Mouse (Mus musculus): ENCODE data around the gene Aloxe3. TPM values are rescaled to one million over a fixed set of nuclear protein-coding genes. Genes with fewer than 3 reads are reported as not detected.

The Aloxe3 gene
- polyA plus RNA-seq (2015; fragmentation: Nextera tagmentation; extraction: Ambion mirVana), result 0.06 TPM in 1 of 2 replicates, not detected in the other

- Histone ChIP-seq H3K4me3 (replicated peaks) (peak within 1 kb of the TSS; percentile 72), H3K9me3 (replicated peaks) (no peaks in the 10 kb centered on the region), H3K27ac (peak within 1 kb of the TSS; percentile 53; the same call in 1 of the 2 replicates), H3K9ac (peak within 1 kb of the TSS; percentile 73), H3K27me3 (peaks cover 46% of the 10 kb centered on the region), H3K4me1 (replicated peaks) (peaks cover 47% of the 10 kb centered on the region), H3K36me3 (no peaks in the 10 kb centered on the region), H3K4me2 (peak within 1 kb of the TSS; percentile 94)
- WGBS (ENCODE audit: insufficient replicate concordance), result 8% methylated on average over 3 of the region's 3 CpGs
- ATAC-seq (ENCODE audit: low read depth) (no peak), DNase-seq (no peak)
Observed at GRCm38 (mm10) chr11:69125852-69125918, at the start of gene Aloxe3. Gene Aloxe3 (plus strand): TSS chr11:69125896.

- no peak for ATAC-seq (ENCODE audit: low read depth)
Observed at GRCm38 (mm10) chr11:69076572-69076971, 49.1 kb upstream of the Aloxe3 start.

GRCm38 (mm10) chr11:69077316-69077715 is 48.4 kb upstream of the Aloxe3 start:
- peaks cover 31% of the 10 kb centered on the region for H3K4me1 ChIP-seq (replicated peaks)
- no peaks in the 10 kb centered on the region for H3K9me3 ChIP-seq (replicated peaks)
- H3K4me3 ChIP-seq (replicated peaks), result no peak overlapping the region
- DNase-seq (no peak), ATAC-seq (ENCODE audit: low read depth) (no peak)
- WGBS (ENCODE audit: insufficient replicate concordance), result 83% methylated on average over 9 of the region's 9 CpGs
- no peaks in the 10 kb centered on the region for H3K36me3 ChIP-seq
- H3K27me3 ChIP-seq, result no peaks in the 10 kb centered on the region
- H3K4me2 ChIP-seq, result no peak overlapping the region
- no peak overlapping the region for H3K27ac ChIP-seq
- no peak overlapping the region for H3K9ac ChIP-seq

More at GRCm38 (mm10) chr11:69076572-69076971, 49.1 kb upstream of the Aloxe3 start:
- H3K27me3 ChIP-seq, result no peaks in the 10 kb centered on the region
- H3K4me2 ChIP-seq, result no peak overlapping the region
- DNase-seq, result no peak
- WGBS (ENCODE audit: insufficient replicate concordance), result 67% methylated on average over 5 of the region's 5 CpGs
- peaks cover 39% of the 10 kb centered on the region for H3K4me1 ChIP-seq (replicated peaks)
- no peak overlapping the region for H3K9ac ChIP-seq
- H3K4me3 ChIP-seq (replicated peaks), result no peak overlapping the region
- H3K36me3 ChIP-seq, result no peaks in the 10 kb centered on the region
- no peaks in the 10 kb centered on the region for H3K9me3 ChIP-seq (replicated peaks)
- no peak overlapping the region for H3K27ac ChIP-seq

- Histone ChIP-seq H3K9ac (no peak overlapping the region), H3K9me3 (replicated peaks) (no peaks in the 10 kb centered on the region), H3K4me1 (replicated peaks) (peaks cover 27% of the 10 kb centered on the region), H3K4me2 (no peak overlapping the region), H3K27ac (no peak overlapping the region), H3K36me3 (no peaks in the 10 kb centered on the region), H3K27me3 (no peaks in the 10 kb centered on the region), H3K4me3 (replicated peaks) (no peak overlapping the region)
- WGBS (ENCODE audit: insufficient replicate concordance), result 70% methylated on average over 6 of the region's 6 CpGs
- ATAC-seq (ENCODE audit: low read depth) (no peak), DNase-seq (no peak)
Observed at GRCm38 (mm10) chr11:69078041-69078440, 47.7 kb upstream of the Aloxe3 start.

- ATAC-seq (ENCODE audit: low read depth), result peak; percentile 22; the same call in 1 of the 2 replicates
- H3K4me2 ChIP-seq, result no peak overlapping the region
- H3K9me3 ChIP-seq (replicated peaks), result no peaks in the 10 kb centered on the region
- H3K4me1 ChIP-seq (replicated peaks), result peaks cover 20% of the 10 kb centered on the region
- 51% methylated on average over 5 of the region's 5 CpGs for WGBS (ENCODE audit: insufficient replicate concordance)
- no peaks in the 10 kb centered on the region for H3K36me3 ChIP-seq
- no peak overlapping the region for H3K9ac ChIP-seq
- H3K27me3 ChIP-seq, result no peaks in the 10 kb centered on the region
- H3K4me3 ChIP-seq (replicated peaks), result no peak overlapping the region
- no peak for DNase-seq
- no peak overlapping the region for H3K27ac ChIP-seq
Observed at GRCm38 (mm10) chr11:69078805-69079438, 46.8 kb upstream of the Aloxe3 start.

- 74% methylated on average over 15 of the region's 15 CpGs for WGBS (ENCODE audit: insufficient replicate concordance)
- no peaks in the 10 kb centered on the region for H3K9me3 ChIP-seq (replicated peaks)
- no peaks in the 10 kb centered on the region for H3K36me3 ChIP-seq
- no peak overlapping the region for H3K4me2 ChIP-seq
- H3K9ac ChIP-seq, result no peak overlapping the region
- ATAC-seq (ENCODE audit: low read depth) (no peak; the same call in 1 of the 2 replicates), DNase-seq (no peak)
- no peaks in the 10 kb centered on the region for H3K27me3 ChIP-seq
- H3K4me3 ChIP-seq (replicated peaks), result no peak overlapping the region
- peaks cover 7% of the 10 kb centered on the region; the same call in 1 of the 2 replicates for H3K4me1 ChIP-seq (replicated peaks)
- H3K27ac ChIP-seq, result no peak overlapping the region
Observed at GRCm38 (mm10) chr11:69080102-69080854, 45.4 kb upstream of the Aloxe3 start.

GRCm38 (mm10) chr11:69080855-69081222 is 44.9 kb upstream of the Aloxe3 start:
- H3K27me3 ChIP-seq, result no peaks in the 10 kb centered on the region
- ATAC-seq (ENCODE audit: low read depth), result no peak

GRCm38 (mm10) chr11:69081613-69082012 is 44.1 kb upstream of the Aloxe3 start:
- Histone ChIP-seq H3K9ac (no peak overlapping the region), H3K36me3 (no peaks in the 10 kb centered on the region), H3K27me3 (no peaks in the 10 kb centered on the region), H3K4me1 (replicated peaks) (0 out of 2 replicates have a peak, but pooled peaks cover 6% of the 10 kb centered on the region), H3K9me3 (replicated peaks) (no peaks in the 10 kb centered on the region), H3K4me3 (replicated peaks) (no peak overlapping the region), H3K27ac (no peak overlapping the region), H3K4me2 (no peak overlapping the region)
- ATAC-seq (ENCODE audit: low read depth) (no peak), DNase-seq (no peak)
- 79% methylated on average over 7 of the region's 7 CpGs for WGBS (ENCODE audit: insufficient replicate concordance)

More at GRCm38 (mm10) chr11:69080855-69081222, 44.9 kb upstream of the Aloxe3 start:
- no peak overlapping the region for H3K9ac ChIP-seq
- H3K4me2 ChIP-seq, result no peak overlapping the region
- no peaks in the 10 kb centered on the region for H3K9me3 ChIP-seq (replicated peaks)
- no peak overlapping the region for H3K4me3 ChIP-seq (replicated peaks)
- WGBS (ENCODE audit: insufficient replicate concordance), result 74% methylated on average over 8 of the region's 8 CpGs
- DNase-seq, result no peak
- no peak overlapping the region for H3K27ac ChIP-seq
- peaks cover 6% of the 10 kb centered on the region; the same call in 1 of the 2 replicates for H3K4me1 ChIP-seq (replicated peaks)
- H3K36me3 ChIP-seq, result no peaks in the 10 kb centered on the region

GRCm38 (mm10) chr11:69085608-69086007 is 40.1 kb upstream of the Aloxe3 start:
- peaks cover 34% of the 10 kb centered on the region for H3K4me1 ChIP-seq (replicated peaks)
- DNase-seq (no peak), ATAC-seq (ENCODE audit: low read depth) (no peak)
- no peak overlapping the region for H3K9ac ChIP-seq
- no peaks in the 10 kb centered on the region for H3K9me3 ChIP-seq (replicated peaks)
- WGBS (ENCODE audit: insufficient replicate concordance), result 58% methylated on average over 6 of the region's 6 CpGs
- H3K36me3 ChIP-seq, result peaks cover 13% of the 10 kb centered on the region
- H3K27ac ChIP-seq, result no peak overlapping the region
- no peak overlapping the region for H3K4me2 ChIP-seq
- H3K27me3 ChIP-seq, result no peaks in the 10 kb centered on the region
- H3K4me3 ChIP-seq (replicated peaks), result no peak overlapping the region

- Histone ChIP-seq H3K4me3 (replicated peaks) (no peak overlapping the region), H3K36me3 (peaks cover 21% of the 10 kb centered on the region), H3K9ac (no peak overlapping the region), H3K9me3 (replicated peaks) (no peaks in the 10 kb centered on the region), H3K27me3 (no peaks in the 10 kb centered on the region), H3K4me1 (replicated peaks) (peaks cover 37% of the 10 kb centered on the region), H3K27ac (no peak overlapping the region), H3K4me2 (no peak overlapping the region)
- 58% methylated on average over 6 of the region's 6 CpGs for WGBS (ENCODE audit: insufficient replicate concordance)
- ATAC-seq (ENCODE audit: low read depth) (no peak), DNase-seq (no peak)
Observed at GRCm38 (mm10) chr11:69086390-69086789, 39.3 kb upstream of the Aloxe3 start.

GRCm38 (mm10) chr11:69087082-69087481 is 38.6 kb upstream of the Aloxe3 start:
- Histone ChIP-seq H3K4me3 (replicated peaks) (no peak overlapping the region), H3K27me3 (no peaks in the 10 kb centered on the region), H3K27ac (peak overlapping the region; percentile 94; the same call in 1 of the 2 replicates), H3K36me3 (peaks cover 28% of the 10 kb centered on the region), H3K9me3 (replicated peaks) (no peaks in the 10 kb centered on the region), H3K4me2 (no peak overlapping the region), H3K9ac (0 out of 2 replicates have a peak overlapping the region, but pooled peaks have one; percentile 19), H3K4me1 (replicated peaks) (peaks cover 42% of the 10 kb centered on the region)
- 56% methylated on average over 4 of the region's 4 CpGs for WGBS (ENCODE audit: insufficient replicate concordance)
- DNase-seq (no peak), ATAC-seq (ENCODE audit: low read depth) (no peak)

- ATAC-seq (ENCODE audit: low read depth) (no peak), DNase-seq (no peak)
- peaks cover 30% of the 10 kb centered on the region for H3K36me3 ChIP-seq
- peak overlapping the region; percentile 98 for H3K4me2 ChIP-seq
- H3K9me3 ChIP-seq (replicated peaks), result no peaks in the 10 kb centered on the region
- 58% methylated on average over 2 of the region's 2 CpGs for WGBS (ENCODE audit: insufficient replicate concordance)
- peaks cover 45% of the 10 kb centered on the region for H3K4me1 ChIP-seq (replicated peaks)
- H3K27ac ChIP-seq, result peak overlapping the region; percentile 94; the same call in 1 of the 2 replicates
- H3K9ac ChIP-seq, result 0 out of 2 replicates have a peak overlapping the region, but pooled peaks have one; percentile 19
- peak overlapping the region; percentile 99; the same call in 1 of the 2 replicates for H3K4me3 ChIP-seq (replicated peaks)
- H3K27me3 ChIP-seq, result no peaks in the 10 kb centered on the region
Observed at GRCm38 (mm10) chr11:69087597-69087996, 38.1 kb upstream of the Aloxe3 start.

Data from liver, embryonic 13.5 days (tissue).